Mouse (Mus musculus) lung, postnatal 0 days (tissue): ENCODE results near the gene Pef1. TPM values are rescaled to one million over a fixed set of nuclear protein-coding genes. Genes with fewer than 3 reads are reported as not detected.

Experiments used
- ATAC-seq: fragments of 200-750 bp; cut with Nextera tagmentation; 2 replicates; pipeline ENCODE4 v1.8.0; 2017; ENCODE audit warnings: moderate library complexity
- DNase-seq: peaks from one replicate; pipeline ENCODE4 v3.0.0-alpha.2; 2016; ENCODE audit warnings: low spot score
- H3K27ac ChIP-seq: fragments of 300-500 bp; sonication (generic); 2 replicates; pipeline ENCODE4 v1.5.1; 2014; ENCODE audit warnings: antibody characterized with exemption, mild to moderate bottlenecking, low read length, mixed read lengths
- H3K27me3 ChIP-seq: fragments of 300-500 bp; sonication (generic); replicated peaks from 2 replicates; pipeline ENCODE4 v1.6.1; 2014; ENCODE audit warnings: low read length, mixed read lengths; ENCODE audit not compliant: insufficient read depth
- H3K36me3 ChIP-seq: fragments of 300-500 bp; sonication (generic); 2 replicates; pipeline ENCODE4 v1.6.1; 2014; ENCODE audit warnings: low read length, mixed read lengths; ENCODE audit not compliant: insufficient read depth
- H3K4me1 ChIP-seq: fragments of 300-500 bp; sonication (generic); 2 replicates; pipeline ENCODE4 v1.6.1; 2014; ENCODE audit warnings: antibody characterized with exemption, low read depth, low read length, mixed read lengths; ENCODE audit not compliant: insufficient read depth
- H3K4me2 ChIP-seq: fragments of 300-500 bp; sonication (generic); replicated peaks from 2 replicates; pipeline ENCODE4 v1.6.1; 2014; ENCODE audit warnings: low read depth, mild to moderate bottlenecking, low read length, moderate library complexity, mixed read lengths
- H3K4me3 ChIP-seq: fragments of 300-500 bp; sonication (generic); 2 replicates; pipeline ENCODE4 v1.5.1; 2014; ENCODE audit warnings: low read depth, low read length
- H3K9ac ChIP-seq: fragments of 300-500 bp; sonication (generic); replicated peaks from 2 replicates; pipeline ENCODE4 v1.6.1; 2014; ENCODE audit warnings: low read depth, mild to moderate bottlenecking
- H3K9me3 ChIP-seq: fragments of 300-500 bp; sonication (generic); 2 replicates; pipeline ENCODE4 v1.6.1; 2016; ENCODE audit warnings: low read length, mixed read lengths
- CTCF ChIP-seq: IDR thresholded peaks from 2 replicates; pipeline ENCODE4 v1.5.1; 2016; ENCODE audit warnings: antibody characterized with exemption, mild to moderate bottlenecking
- EP300 ChIP-seq: IDR thresholded peaks from 2 replicates; pipeline ENCODE4 v1.6.1; 2016; ENCODE audit warnings: antibody characterized with exemption, mild to moderate bottlenecking, control low read depth
- WGBS: fragments of 180-500 bp; shearing (Covaris S2); extraction: QIAGEN DNeasy Blood & Tissue Kit; methylation state at CpG from one replicate; pipeline ENCODE4 v1.1.7; 2014; 5-methylcytosine and 5-hydroxymethylcytosine counted together
- polyA plus RNA-seq: library from polyadenylated mRNA; unstranded; fragments of >200 nt; fragmentation: Nextera tagmentation; extraction: Ambion mirVana; gene quantifications from 2 replicates; pipeline ENCODE4 v1.2.1, GENCODE M21; 2015

Gene Pef1
- polyA plus RNA-seq, 1 experiment from 2014 or later, result 84.6 TPM

DNA sequence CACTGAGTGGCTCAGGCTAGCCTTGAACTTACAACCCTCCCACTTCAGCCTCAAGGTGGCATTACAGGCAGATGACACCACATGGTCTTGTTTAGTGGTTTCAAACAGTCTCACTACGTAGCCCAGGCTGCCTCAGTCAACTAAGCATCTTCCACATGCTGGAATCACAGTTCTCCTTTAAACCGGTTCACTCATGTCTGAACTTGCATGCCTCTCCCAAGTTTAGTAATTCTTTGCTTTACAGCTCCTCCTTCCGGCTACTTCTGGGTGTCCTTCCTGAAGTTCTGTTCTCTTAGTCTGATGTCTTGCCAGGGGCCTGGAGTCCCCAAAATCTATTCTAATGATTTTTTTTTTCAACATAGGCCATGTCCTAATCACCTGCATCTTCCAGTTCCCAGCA is 51.9 kb downstream of the Pef1 start:
- no peaks in the 10 kb centered on the region; the same call in 1 of the 2 replicates for H3K27me3 ChIP-seq
- ATAC-seq, result no peak
- H3K4me2 ChIP-seq, result no peak overlapping the region
- no peak for DNase-seq
- WGBS, result 63% methylated on average over 3 of the region's 3 CpGs
- H3K4me1 ChIP-seq, result no peaks in the 10 kb centered on the region
- TF ChIP-seq EP300 (no peak), CTCF (0 out of 2 replicates have a peak, but pooled peaks have one; percentile 4)
- H3K27ac ChIP-seq, result no peak overlapping the region
- no peaks in the 10 kb centered on the region for H3K36me3 ChIP-seq
- no peak overlapping the region for H3K4me3 ChIP-seq
- no peak overlapping the region for H3K9ac ChIP-seq
- H3K9me3 ChIP-seq, result no peaks in the 10 kb centered on the region

DNA sequence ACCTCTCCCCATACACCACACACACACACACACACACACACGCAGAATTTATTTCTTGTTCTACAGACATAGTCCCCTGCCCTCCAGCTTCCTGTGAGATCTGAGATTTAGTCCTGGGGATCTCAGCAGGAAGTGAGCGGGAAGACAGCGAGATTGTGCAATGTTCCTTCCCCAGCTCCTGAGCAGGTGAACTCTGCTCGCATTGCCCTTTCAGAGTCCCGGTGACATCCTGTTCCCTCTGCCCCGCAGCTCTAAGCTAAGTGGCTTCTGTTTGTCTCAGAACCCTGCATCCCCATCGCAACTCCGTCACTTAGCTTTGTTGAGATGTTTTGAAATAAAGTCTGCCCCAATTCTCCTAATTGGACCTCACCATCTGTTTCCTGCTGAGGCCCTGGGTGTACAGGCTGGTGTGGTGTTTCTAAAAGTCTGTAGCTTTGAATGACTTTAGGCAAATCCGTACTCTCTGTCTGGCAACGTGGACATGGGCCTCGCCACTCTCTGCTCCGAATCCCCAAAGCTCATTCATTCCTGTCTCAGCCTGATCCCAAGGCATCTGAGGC is 54.5 kb downstream of the Pef1 start:
- H3K36me3 ChIP-seq, result no peaks in the 10 kb centered on the region
- ATAC-seq (no peak), DNase-seq (no peak)
- 54% methylated on average over 12 of the region's 12 CpGs for WGBS
- no peak overlapping the region for H3K4me2 ChIP-seq
- no peaks in the 10 kb centered on the region for H3K9me3 ChIP-seq
- no peak overlapping the region for H3K4me3 ChIP-seq
- no peak for TF ChIP-seq CTCF
- no peak for TF ChIP-seq EP300
- no peaks in the 10 kb centered on the region; the same call in 1 of the 2 replicates for H3K27me3 ChIP-seq
- H3K4me1 ChIP-seq, result no peaks in the 10 kb centered on the region; the same call in 1 of the 2 replicates
- no peak overlapping the region for H3K27ac ChIP-seq
- no peak overlapping the region for H3K9ac ChIP-seq

DNA sequence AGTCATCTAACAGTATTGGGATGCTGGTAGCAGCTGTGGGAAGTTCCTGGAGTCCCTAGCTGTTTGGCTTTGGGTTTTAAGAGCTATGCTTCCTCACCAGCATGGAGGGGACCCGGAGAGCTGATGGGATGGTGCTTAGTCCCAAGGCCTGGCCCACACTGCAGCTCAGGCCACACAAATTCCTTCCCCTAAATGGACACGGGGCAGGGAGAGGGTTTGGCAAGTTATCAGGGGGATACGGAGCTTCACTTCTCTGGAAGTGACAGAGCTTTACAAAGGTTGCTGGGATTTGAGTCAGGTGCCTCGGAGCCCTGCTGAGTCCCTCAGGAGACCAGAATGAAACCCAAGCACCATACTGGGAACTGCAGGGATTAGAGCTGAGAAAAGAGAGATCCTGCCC is 59.0 kb downstream of the Pef1 start:
- no peak overlapping the region for H3K9ac ChIP-seq
- DNase-seq (no peak), ATAC-seq (no peak)
- peaks cover 5% of the 10 kb centered on the region; the same call in 1 of the 2 replicates for H3K36me3 ChIP-seq
- H3K4me3 ChIP-seq, result no peak overlapping the region
- WGBS, result 37% methylated on average over 4 of the region's 4 CpGs
- peaks cover 11% of the 10 kb centered on the region; the same call in 1 of the 2 replicates for H3K4me1 ChIP-seq
- no peak overlapping the region for H3K27ac ChIP-seq
- H3K27me3 ChIP-seq, result no peaks in the 10 kb centered on the region
- TF ChIP-seq EP300 (no peak), CTCF (no peak)
- no peak overlapping the region for H3K4me2 ChIP-seq
- no peaks in the 10 kb centered on the region for H3K9me3 ChIP-seq

DNA sequence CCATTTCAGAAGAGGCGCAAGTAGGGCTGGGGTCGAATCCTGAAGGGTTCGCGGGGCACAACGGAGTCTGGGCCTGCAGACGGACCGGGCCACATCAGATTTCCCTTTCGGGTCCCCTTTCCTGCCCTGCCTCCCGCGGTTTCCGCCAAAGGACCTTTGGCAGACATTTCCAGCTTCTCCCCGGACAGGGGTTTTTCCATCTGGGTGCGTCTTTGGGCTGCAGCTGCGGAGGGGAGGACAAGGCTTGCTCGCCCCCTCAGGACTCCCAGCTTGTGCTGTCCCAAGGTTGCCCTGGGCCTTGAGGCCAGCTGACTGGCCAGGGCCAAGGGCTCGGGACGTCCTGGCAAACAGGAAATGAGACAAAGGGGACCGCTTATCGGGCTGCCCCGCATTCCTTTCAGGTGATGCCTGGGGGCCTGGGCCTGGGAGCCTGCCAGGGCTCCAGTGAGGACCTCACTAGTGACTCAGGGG is 61.1 kb downstream of the Pef1 start:
- no peaks in the 10 kb centered on the region for H3K9me3 ChIP-seq
- no peak overlapping the region; the same call in 1 of the 2 replicates for H3K9ac ChIP-seq
- DNase-seq (peak; percentile 81), ATAC-seq (peak; percentile 62)
- H3K36me3 ChIP-seq, result peaks cover 15% of the 10 kb centered on the region; the same call in 1 of the 2 replicates
- peak; percentile 82 for TF ChIP-seq EP300
- no peak for TF ChIP-seq CTCF
- no peaks in the 10 kb centered on the region for H3K27me3 ChIP-seq
- peaks cover 27% of the 10 kb centered on the region for H3K4me1 ChIP-seq
- H3K4me3 ChIP-seq, result no peak overlapping the region
- peak overlapping the region; percentile 27 for H3K4me2 ChIP-seq
- WGBS, result 6% methylated on average over 20 of the region's 20 CpGs
- peak overlapping the region; percentile 60 for H3K27ac ChIP-seq

DNA sequence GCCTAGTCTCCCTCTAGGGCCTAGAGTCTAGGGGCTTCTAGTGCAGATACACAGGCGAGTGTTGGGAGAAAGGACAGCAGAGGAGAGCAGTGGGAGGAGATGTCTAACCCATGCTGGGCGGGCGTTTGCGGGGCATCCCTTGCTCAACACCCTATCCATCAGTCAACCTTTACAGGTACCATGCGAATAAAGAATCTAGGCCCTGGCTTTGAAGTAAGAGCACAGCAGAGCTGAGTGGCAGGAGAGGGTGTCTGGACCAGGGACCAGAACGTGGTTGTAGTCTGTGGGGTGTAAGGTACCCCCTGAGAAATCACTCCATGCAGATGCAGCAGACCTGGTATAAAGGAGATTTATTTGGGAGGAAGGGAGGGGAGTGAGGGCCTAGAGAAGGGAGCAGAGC is 61.8 kb downstream of the Pef1 start:
- H3K27me3 ChIP-seq, result no peaks in the 10 kb centered on the region
- H3K36me3 ChIP-seq, result peaks cover 15% of the 10 kb centered on the region; the same call in 1 of the 2 replicates
- no peak overlapping the region for H3K4me3 ChIP-seq
- DNase-seq (no peak), ATAC-seq (no peak)
- no peak overlapping the region for H3K9ac ChIP-seq
- WGBS, result 78% methylated on average over 6 of the region's 6 CpGs
- peaks cover 29% of the 10 kb centered on the region for H3K4me1 ChIP-seq
- TF ChIP-seq EP300 (no peak), CTCF (no peak)
- H3K4me2 ChIP-seq, result no peak overlapping the region
- no peaks in the 10 kb centered on the region for H3K9me3 ChIP-seq
- 0 out of 2 replicates have a peak overlapping the region, but pooled peaks have one; percentile 60 for H3K27ac ChIP-seq

DNA sequence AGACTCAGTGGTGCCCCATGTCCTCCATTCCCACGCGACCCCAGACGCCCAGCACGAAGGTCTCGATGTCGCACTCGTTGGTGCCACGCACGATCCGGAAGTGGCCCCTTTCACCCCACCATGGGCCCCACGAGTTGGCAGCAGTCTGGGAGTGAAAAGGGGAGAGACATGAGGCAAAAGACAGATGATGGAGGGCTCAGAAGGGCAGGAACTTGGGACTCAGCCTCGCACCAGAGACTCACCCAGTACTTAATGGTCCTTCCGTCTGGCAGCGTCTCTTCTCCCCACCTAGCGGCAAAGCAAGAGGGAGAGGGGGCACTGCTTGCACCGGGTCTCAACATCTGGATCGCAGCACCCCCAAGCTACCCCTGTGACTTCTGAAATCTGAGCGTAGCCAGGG is 63.7 kb downstream of the Pef1 start:
- no peaks in the 10 kb centered on the region for H3K27me3 ChIP-seq
- H3K36me3 ChIP-seq, result peaks cover 15% of the 10 kb centered on the region; the same call in 1 of the 2 replicates
- no peak for ATAC-seq
- TF ChIP-seq EP300 (no peak), CTCF (no peak)
- no peak overlapping the region for H3K4me3 ChIP-seq
- H3K4me1 ChIP-seq, result peaks cover 29% of the 10 kb centered on the region
- no peak for DNase-seq
- H3K9me3 ChIP-seq, result no peaks in the 10 kb centered on the region
- 0 out of 2 replicates have a peak overlapping the region, but pooled peaks have one; percentile 5 for H3K4me2 ChIP-seq
- 77% methylated on average over 18 of the region's 18 CpGs for WGBS
- no peak overlapping the region for H3K9ac ChIP-seq
- H3K27ac ChIP-seq, result no peak overlapping the region
